Mouse (Mus musculus): Measurements from ENCODE around the gene Uhrf1bp1l. TPM values are rescaled to one million over a fixed set of nuclear protein-coding genes. Genes with fewer than 3 reads are reported as not detected.

Uhrf1bp1l gene
- polyA plus RNA-seq, 1 experiment from 2014 or later = 31.3 TPM

DNA sequence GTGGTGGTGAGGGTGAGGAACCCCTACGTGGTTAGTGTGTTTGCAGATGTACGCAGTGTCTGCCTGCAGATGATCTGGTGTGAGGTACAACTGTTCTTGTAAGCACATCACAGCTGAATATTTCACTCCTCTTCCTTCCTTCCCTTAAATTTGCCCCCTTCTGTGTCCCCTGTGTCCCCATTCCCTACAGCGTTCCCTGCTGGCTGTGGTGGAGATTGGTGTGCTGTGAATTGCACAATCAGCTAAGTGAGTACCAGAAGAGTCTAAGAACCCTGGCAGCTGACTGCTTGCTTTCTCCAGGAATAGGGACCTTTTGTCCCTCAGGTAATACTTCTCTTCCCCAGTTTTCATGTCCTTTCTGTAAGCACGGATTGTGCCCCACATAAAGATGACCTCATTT, 10.4 kb downstream of the Uhrf1bp1l start:
- TF ChIP-seq CTCF (IDR thresholded peaks at IDR 0.05; ENCODE audit: low read depth) = no peak
- no peaks in the 10 kb centered on the region for H3K27me3 ChIP-seq (ENCODE audit: insufficient read depth, low read length)
- no peak overlapping the region for H3K9ac ChIP-seq
- no peak overlapping the region for H3K4me2 ChIP-seq
- ATAC-seq (ENCODE audit: insufficient read depth) (no peak), DNase-seq (no peak)
- 84% methylated on average over 4 of the region's 4 CpGs for WGBS
- H3K4me3 ChIP-seq (ENCODE audit: low read depth, low read length) = no peak overlapping the region
- H3K36me3 ChIP-seq (ENCODE audit: insufficient read depth) = no peaks in the 10 kb centered on the region
- no peaks in the 10 kb centered on the region for H3K9me3 ChIP-seq (ENCODE audit: low read depth, low read length)
- H3K4me1 ChIP-seq (ENCODE audit: insufficient read depth) = no peaks in the 10 kb centered on the region
- H3K27ac ChIP-seq (ENCODE audit: low read depth) = no peak overlapping the region

DNA sequence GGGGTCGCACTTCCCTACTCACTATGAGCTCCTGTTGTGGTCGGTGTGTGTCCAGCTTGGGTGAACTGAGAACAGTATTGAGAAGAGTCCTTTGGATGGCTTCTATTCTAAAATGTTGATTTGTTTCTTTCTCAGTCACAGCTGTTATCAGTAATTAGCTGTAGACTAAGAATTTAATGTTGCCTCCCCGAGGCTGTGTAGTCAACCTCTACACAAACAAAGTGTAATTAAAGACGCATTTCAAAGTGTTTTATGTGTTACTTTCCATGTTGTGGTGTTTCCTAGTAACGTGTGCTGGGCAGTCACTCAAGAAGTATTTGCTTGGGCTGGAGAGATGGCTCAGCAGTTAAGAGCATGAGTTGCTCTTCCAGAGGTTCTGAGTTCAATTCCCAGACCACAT, 16.0 kb downstream of the Uhrf1bp1l start:
- no peaks in the 10 kb centered on the region for H3K36me3 ChIP-seq (ENCODE audit: insufficient read depth)
- DNase-seq (no peak), ATAC-seq (ENCODE audit: insufficient read depth) (no peak)
- H3K9ac ChIP-seq = no peak overlapping the region
- H3K27me3 ChIP-seq (ENCODE audit: insufficient read depth, low read length) = no peaks in the 10 kb centered on the region
- peaks cover 4% of the 10 kb centered on the region; the same call in 1 of the 2 replicates for H3K4me1 ChIP-seq (ENCODE audit: insufficient read depth)
- no peak overlapping the region for H3K4me2 ChIP-seq
- no peak overlapping the region for H3K4me3 ChIP-seq (ENCODE audit: low read depth, low read length)
- TF ChIP-seq CTCF (IDR thresholded peaks at IDR 0.05; ENCODE audit: low read depth) = no peak
- H3K27ac ChIP-seq (ENCODE audit: low read depth) = no peak overlapping the region
- 82% methylated on average over 5 of the region's 5 CpGs for WGBS
- H3K9me3 ChIP-seq (ENCODE audit: low read depth, low read length) = no peaks in the 10 kb centered on the region

- no peak overlapping the region for H3K4me2 ChIP-seq
- 59% methylated on average over 9 of the region's 9 CpGs for WGBS
Measured at GRCm38 (mm10) chr10:89764457-89765121, 19.8 kb downstream of the Uhrf1bp1l start.

DNA sequence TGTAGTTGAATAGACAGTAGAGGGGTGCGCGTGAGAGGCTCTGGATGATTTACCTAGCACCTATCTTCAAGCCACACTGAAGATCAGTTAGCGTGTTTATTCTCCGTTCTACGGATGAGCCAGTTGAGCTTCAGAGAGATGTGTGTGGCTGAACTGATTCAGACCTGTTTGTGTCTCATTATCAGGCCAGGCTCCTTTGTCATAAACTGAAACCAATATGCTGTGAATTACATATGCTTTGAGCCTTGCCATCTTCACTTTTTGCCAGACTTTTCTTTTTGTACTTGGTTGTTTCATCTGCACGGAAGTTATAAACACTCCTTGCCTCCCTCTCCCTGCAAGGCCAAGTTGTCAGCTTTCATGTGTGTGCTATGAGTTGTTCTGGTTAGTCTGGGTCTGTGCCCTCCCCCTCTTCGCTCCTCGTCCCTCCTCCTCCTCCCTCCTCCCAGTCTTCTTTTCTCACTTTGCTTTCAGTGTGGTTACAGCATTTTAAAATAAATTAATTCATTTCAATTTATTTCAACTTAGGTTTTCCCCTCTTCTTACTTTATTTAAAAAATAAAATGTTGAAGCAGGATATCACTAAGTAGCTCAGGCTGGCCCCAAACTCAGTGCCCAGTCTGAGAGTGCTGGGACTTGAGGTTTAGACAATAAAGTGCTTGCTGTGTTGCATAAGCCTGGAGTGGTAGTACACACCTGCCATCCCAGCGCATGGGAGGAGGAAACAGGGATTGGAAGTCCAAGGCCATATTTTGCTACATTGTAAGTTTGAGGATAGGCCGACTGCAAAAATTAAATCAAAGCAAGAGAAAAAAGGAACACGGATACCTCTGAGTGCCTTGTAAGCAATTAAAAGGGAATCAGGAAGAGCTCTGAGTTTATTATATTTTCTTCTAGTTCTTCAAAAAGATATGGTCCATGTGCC, 21.3 kb downstream of the Uhrf1bp1l start:
- H3K4me1 ChIP-seq (ENCODE audit: insufficient read depth) = peaks cover 8% of the 10 kb centered on the region; the same call in 1 of the 2 replicates
- H3K27me3 ChIP-seq (ENCODE audit: insufficient read depth, low read length) = no peaks in the 10 kb centered on the region
- H3K4me2 ChIP-seq = no peak overlapping the region
- H3K27ac ChIP-seq (ENCODE audit: low read depth) = no peak overlapping the region
- no peaks in the 10 kb centered on the region for H3K36me3 ChIP-seq (ENCODE audit: insufficient read depth)
- H3K9me3 ChIP-seq (ENCODE audit: low read depth, low read length) = no peaks in the 10 kb centered on the region
- H3K9ac ChIP-seq = no peak overlapping the region
- no peak overlapping the region for H3K4me3 ChIP-seq (ENCODE audit: low read depth, low read length)
- 63% methylated on average over 11 of the region's 11 CpGs for WGBS
- no peak for ATAC-seq (ENCODE audit: insufficient read depth)
- TF ChIP-seq CTCF (IDR thresholded peaks at IDR 0.05; ENCODE audit: low read depth) = no peak
- DNase-seq = peak; percentile 16

More at GRCm38 (mm10) chr10:89764457-89765121, 19.8 kb downstream of the Uhrf1bp1l start:
- no peaks in the 10 kb centered on the region for H3K9me3 ChIP-seq (ENCODE audit: low read depth, low read length)
- no peaks in the 10 kb centered on the region for H3K36me3 ChIP-seq (ENCODE audit: insufficient read depth)
- no peak for TF ChIP-seq CTCF (IDR thresholded peaks at IDR 0.05; ENCODE audit: low read depth)
- H3K9ac ChIP-seq = no peak overlapping the region
- ATAC-seq (ENCODE audit: insufficient read depth) = no peak
- peak; percentile 16 for DNase-seq
- H3K27me3 ChIP-seq (ENCODE audit: insufficient read depth, low read length) = no peaks in the 10 kb centered on the region
- H3K4me1 ChIP-seq (ENCODE audit: insufficient read depth) = peaks cover 6% of the 10 kb centered on the region; the same call in 1 of the 2 replicates
- no peak overlapping the region for H3K27ac ChIP-seq (ENCODE audit: low read depth)
- no peak overlapping the region for H3K4me3 ChIP-seq (ENCODE audit: low read depth, low read length)

DNA sequence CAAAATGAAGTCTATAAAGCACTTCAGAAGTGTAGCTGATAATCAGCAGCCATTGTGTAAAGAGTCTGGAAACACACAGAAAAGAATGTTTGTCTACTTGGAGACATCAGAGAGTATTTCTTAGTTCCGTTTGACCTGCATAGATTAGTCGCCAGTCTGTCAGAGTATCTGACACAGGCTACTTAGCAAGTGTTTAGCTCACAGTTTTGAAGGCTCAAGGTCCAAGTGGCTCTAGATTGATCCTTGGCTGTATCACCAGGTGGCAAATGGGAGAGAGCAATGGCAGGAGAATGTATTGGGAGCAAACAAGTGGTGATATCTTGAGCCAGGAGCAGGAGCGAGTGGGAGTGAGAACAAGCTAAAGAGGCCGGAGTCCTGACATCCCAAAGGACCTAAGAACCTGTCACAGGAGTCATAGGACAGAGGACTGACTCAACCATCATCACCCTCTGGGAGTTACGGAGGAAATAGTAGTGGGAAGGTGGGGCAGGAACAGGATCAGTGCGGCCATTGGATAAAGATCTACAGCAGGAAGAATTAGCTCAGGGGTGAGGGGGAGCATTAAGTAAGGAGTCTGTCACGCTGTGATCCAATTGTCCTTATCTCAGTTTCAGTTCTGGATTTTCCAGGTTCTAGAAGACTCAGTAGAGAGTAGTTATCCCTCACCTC, 23.7 kb downstream of the Uhrf1bp1l start:
- TF ChIP-seq CTCF (IDR thresholded peaks at IDR 0.05; ENCODE audit: low read depth) = no peak
- Histone ChIP-seq H3K9me3 (ENCODE audit: low read depth, low read length) (no peaks in the 10 kb centered on the region), H3K4me1 (ENCODE audit: insufficient read depth) (peaks cover 8% of the 10 kb centered on the region; the same call in 1 of the 2 replicates), H3K4me3 (ENCODE audit: low read depth, low read length) (no peak overlapping the region), H3K27me3 (ENCODE audit: insufficient read depth, low read length) (no peaks in the 10 kb centered on the region), H3K36me3 (ENCODE audit: insufficient read depth) (no peaks in the 10 kb centered on the region), H3K9ac (no peak overlapping the region), H3K4me2 (no peak overlapping the region), H3K27ac (ENCODE audit: low read depth) (peak overlapping the region; percentile 63)
- DNase-seq = peak; percentile 10
- peak; percentile 25; the same call in 1 of the 2 replicates for ATAC-seq (ENCODE audit: insufficient read depth)
- 61% methylated on average over 7 of the region's 7 CpGs for WGBS

- ATAC-seq (ENCODE audit: insufficient read depth) = no peak
Measured at GRCm38 (mm10) chr10:89769096-89769495, 24.3 kb downstream of the Uhrf1bp1l start.

More at GRCm38 (mm10) chr10:89769096-89769495, 24.3 kb downstream of the Uhrf1bp1l start:
- H3K27me3 ChIP-seq (ENCODE audit: insufficient read depth, low read length) = no peaks in the 10 kb centered on the region
- no peak for TF ChIP-seq CTCF (IDR thresholded peaks at IDR 0.05; ENCODE audit: low read depth)
- H3K4me2 ChIP-seq = no peak overlapping the region; the same call in 1 of the 2 replicates
- DNase-seq = peak; percentile 45
- H3K9ac ChIP-seq = no peak overlapping the region
- peak overlapping the region; percentile 63; the same call in 1 of the 2 replicates for H3K27ac ChIP-seq (ENCODE audit: low read depth)
- no peak overlapping the region for H3K4me3 ChIP-seq (ENCODE audit: low read depth, low read length)
- WGBS = 59% methylated on average over 4 of the region's 4 CpGs
- H3K36me3 ChIP-seq (ENCODE audit: insufficient read depth) = no peaks in the 10 kb centered on the region
- peaks cover 8% of the 10 kb centered on the region; the same call in 1 of the 2 replicates for H3K4me1 ChIP-seq (ENCODE audit: insufficient read depth)
- no peaks in the 10 kb centered on the region for H3K9me3 ChIP-seq (ENCODE audit: low read depth, low read length)
